Mouse (Mus musculus): ENCODE results near the gene Olfr1288.

Gene Olfr1288

DNA sequence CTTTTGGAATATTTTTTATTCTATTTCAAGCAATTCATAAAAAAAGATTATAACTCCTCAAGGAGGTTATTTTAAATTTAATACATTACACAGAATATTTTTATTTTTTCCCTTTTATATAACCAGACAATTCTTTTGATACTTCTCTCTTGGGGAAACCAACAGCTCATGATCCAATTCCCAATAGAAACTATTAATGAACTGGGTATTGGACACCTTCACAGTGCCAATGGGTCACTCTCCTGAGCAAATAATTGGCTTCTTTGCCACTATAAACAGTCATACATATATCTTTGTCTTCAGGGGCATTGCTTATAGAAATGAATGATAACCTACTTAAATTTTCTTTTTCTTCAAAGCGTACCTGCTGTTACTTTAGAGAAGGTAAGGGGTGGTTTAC is at the start of gene Olfr1288:
Olfr1288 (plus strand) TSS at position 301 of the 400 bp plus-strand sequence.
- DNase-seq (ENCODE audit: low read depth): no peak

GRCm38 (mm10) chr2:111448842-111449241 is 25.1 kb upstream of the Olfr1288 start, which contains the start of gene Olfr1287:
TSS of gene Olfr1287 (plus strand) at chr2:111449142.
- no peak for DNase-seq (ENCODE audit: low read depth)

DNA sequence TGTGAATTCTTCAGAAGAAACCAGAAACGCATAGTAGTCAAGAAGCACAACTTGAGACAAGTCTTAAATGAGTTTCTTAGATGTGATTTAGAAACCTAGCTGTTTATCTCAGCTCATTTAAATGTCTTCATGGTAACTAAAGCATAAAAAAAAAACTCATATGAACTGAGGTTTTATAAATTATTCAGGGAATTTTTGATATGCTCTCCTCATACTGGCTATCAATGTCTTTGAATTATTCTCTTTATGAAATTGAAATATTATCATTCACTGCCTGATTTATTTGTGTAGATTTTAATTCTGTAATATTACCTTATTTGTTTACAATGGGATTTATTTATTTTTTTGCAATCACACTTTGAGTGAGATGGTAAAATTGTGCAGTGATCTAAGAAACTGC is 6.6 kb downstream of the Olfr1288 start, which contains the start of gene Olfr1289:
Olfr1289 (plus strand) TSS at position 301 of the 400 bp plus-strand sequence.
- DNase-seq (ENCODE audit: low read depth): no peak

GRCm38 (mm10) chr2:111493729-111494128 is 19.8 kb downstream of the Olfr1288 start, which contains the start of gene Olfr1290:
TSS of gene Olfr1290 (minus strand) at chr2:111493829.
- DNase-seq (ENCODE audit: low read depth): no peak

DNA sequence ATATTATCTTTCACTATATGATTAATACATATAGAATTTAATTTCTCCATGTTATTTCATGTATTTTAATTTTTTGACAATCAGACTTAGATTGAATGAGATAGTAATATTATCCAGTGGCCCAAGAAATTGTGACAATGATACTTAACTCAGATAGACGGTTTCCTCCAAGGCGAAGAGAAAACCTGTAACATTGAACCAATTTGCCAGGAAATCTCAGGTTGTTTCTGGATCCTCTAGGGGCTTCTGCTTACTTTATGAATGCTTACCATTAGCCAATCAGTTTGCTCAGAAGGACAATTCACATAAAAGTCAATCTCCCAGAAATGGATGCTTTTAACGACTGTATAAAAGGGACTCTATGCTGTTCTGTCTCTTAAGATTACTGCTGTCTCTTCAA is 23.0 kb downstream of the Olfr1288 start, which contains the start of gene Olfr1291-ps1:
Olfr1291-ps1 (plus strand) TSS at position 301 of the 400 bp plus-strand sequence.
- no peak for DNase-seq (ENCODE audit: low read depth)

DNA sequence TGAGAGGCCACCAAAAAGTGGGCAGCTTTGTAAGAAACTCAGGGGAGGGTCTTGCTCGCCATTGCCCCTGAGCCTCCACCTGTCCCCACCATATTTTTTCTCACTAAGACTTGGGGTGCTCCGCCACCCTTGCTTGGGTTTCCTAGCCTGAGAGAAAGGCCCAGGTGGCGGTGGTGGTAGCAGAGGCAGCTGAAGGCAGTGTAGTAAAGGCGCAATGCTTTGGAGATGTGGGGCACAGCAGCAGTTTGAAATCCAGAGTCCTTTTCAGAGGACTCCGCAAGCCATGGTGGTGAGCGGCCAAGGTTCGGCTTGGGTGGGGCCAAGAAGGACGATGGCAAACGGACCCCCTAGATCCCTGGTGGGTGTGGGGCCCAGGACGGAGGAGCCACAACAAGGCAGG is 43.5 kb downstream of the Olfr1288 start:
- no peak for DNase-seq (ENCODE audit: low read depth)

DNA sequence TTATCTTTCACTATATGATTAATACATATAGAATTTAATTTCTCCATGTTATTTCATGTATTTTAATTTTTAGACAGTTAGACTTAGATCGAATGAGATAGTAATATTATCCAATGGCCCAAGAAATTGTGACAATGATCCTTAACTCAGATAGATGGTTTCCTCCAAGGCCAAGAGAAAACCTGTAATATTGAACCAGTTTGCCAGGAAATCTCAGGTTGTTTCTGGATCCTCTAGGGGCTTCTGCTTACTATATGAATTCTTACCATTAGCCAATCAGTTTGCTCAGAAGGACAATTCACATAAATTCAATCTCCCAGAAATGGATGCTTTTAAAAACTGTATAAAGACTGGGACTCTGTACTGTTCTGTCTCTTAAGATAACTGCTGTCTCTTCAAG is 51.0 kb downstream of the Olfr1288 start, which contains the start of gene Olfr1293-ps:
Olfr1293-ps (plus strand) TSS at position 301 of the 400 bp plus-strand sequence.
- no peak for DNase-seq (ENCODE audit: low read depth)

Measured in fibroblast of lung, adult 2 months (primary cell).